Mouse (Mus musculus): ENCODE data around the gene Impg1. TPM values are rescaled to one million over a fixed set of nuclear protein-coding genes. Genes with fewer than 3 reads are reported as not detected.

Gene Impg1
- polyA plus RNA-seq, 2 experiments = not detected

- Histone ChIP-seq H3K4me3 (ENCODE audit: insufficient read depth in 1 of 2, low read depth in 2 of 2, low read length in 2 of 2) (no peak overlapping the region), H3K27ac (no peak overlapping the region), H3K9ac (replicated peaks) (no peak overlapping the region), H3K4me1 (replicated peaks; ENCODE audit: control insufficient read depth in 2 of 2, insufficient read depth in 2 of 2, low read length in 1 of 2) (no peaks in the 10 kb centered on the region), H3K9me3 (ENCODE audit: control insufficient read depth, low read length) (no peaks in the 10 kb centered on the region), H3K36me3 (replicated peaks; ENCODE audit: control insufficient read depth, insufficient read depth, low read depth) (no peaks in the 10 kb centered on the region), H3K4me2 (ENCODE audit: low read depth) (no peak overlapping the region), H3K27me3 (ENCODE audit: control insufficient read depth, insufficient read depth, low read length) (no peaks in the 10 kb centered on the region)
- DNase-seq (ENCODE audit: low read depth in 3 of 3, low spot score in 3 of 3) (no peak), ATAC-seq (ENCODE audit: insufficient read depth) (no peak)
- 23% methylated on average over 6 of the region's 6 CpGs for WGBS (ENCODE audit: insufficient replicate concordance)
- no peak for TF ChIP-seq EP300 (IDR thresholded peaks at IDR 0.05; ENCODE audit: low read depth)
- no peak for TF ChIP-seq CTCF (IDR thresholded peaks at IDR 0.05; ENCODE audit: low read depth)
Observed at GRCm38 (mm10) chr9:80318027-80318426, 147.3 kb downstream of the Impg1 start.

- ATAC-seq (ENCODE audit: insufficient read depth) = no peak
- H3K4me3 ChIP-seq (ENCODE audit: insufficient read depth in 1 of 2, low read depth in 2 of 2, low read length in 2 of 2) = no peak overlapping the region
Observed at GRCm38 (mm10) chr9:80315922-80316321, 149.4 kb downstream of the Impg1 start.

GRCm38 (mm10) chr9:80313610-80314009, 151.7 kb downstream of the Impg1 start:
- no peak overlapping the region for H3K9ac ChIP-seq (replicated peaks)
- no peaks in the 10 kb centered on the region for H3K4me1 ChIP-seq (replicated peaks; ENCODE audit: control insufficient read depth in 2 of 2, insufficient read depth in 2 of 2, low read length in 1 of 2)
- no peaks in the 10 kb centered on the region for H3K36me3 ChIP-seq (replicated peaks; ENCODE audit: control insufficient read depth, insufficient read depth, low read depth)
- H3K4me2 ChIP-seq (ENCODE audit: low read depth) = no peak overlapping the region
- H3K27me3 ChIP-seq (ENCODE audit: control insufficient read depth, insufficient read depth, low read length) = no peaks in the 10 kb centered on the region
- no peaks in the 10 kb centered on the region for H3K9me3 ChIP-seq (ENCODE audit: control insufficient read depth, low read length)
- ATAC-seq (ENCODE audit: insufficient read depth) = no peak
- WGBS (ENCODE audit: insufficient replicate concordance) = 56% methylated on average over 5 of the region's 5 CpGs
- no peak overlapping the region for H3K27ac ChIP-seq
- no peak overlapping the region for H3K4me3 ChIP-seq (ENCODE audit: insufficient read depth in 1 of 2, low read depth in 2 of 2, low read length in 2 of 2)
- TF ChIP-seq EP300 (IDR thresholded peaks at IDR 0.05; ENCODE audit: low read depth) (no peak), CTCF (IDR thresholded peaks at IDR 0.05; ENCODE audit: low read depth) (no peak)
- no peak for DNase-seq (ENCODE audit: low read depth in 3 of 3, low spot score in 3 of 3)

More at GRCm38 (mm10) chr9:80315922-80316321, 149.4 kb downstream of the Impg1 start:
- TF ChIP-seq CTCF (IDR thresholded peaks at IDR 0.05; ENCODE audit: low read depth) (no peak), EP300 (IDR thresholded peaks at IDR 0.05; ENCODE audit: low read depth) (no peak)
- Histone ChIP-seq H3K36me3 (replicated peaks; ENCODE audit: control insufficient read depth, insufficient read depth, low read depth) (no peaks in the 10 kb centered on the region), H3K27me3 (ENCODE audit: control insufficient read depth, insufficient read depth, low read length) (no peaks in the 10 kb centered on the region), H3K4me2 (ENCODE audit: low read depth) (no peak overlapping the region), H3K4me1 (replicated peaks; ENCODE audit: control insufficient read depth in 2 of 2, insufficient read depth in 2 of 2, low read length in 1 of 2) (no peaks in the 10 kb centered on the region), H3K27ac (no peak overlapping the region), H3K9ac (replicated peaks) (no peak overlapping the region), H3K9me3 (ENCODE audit: control insufficient read depth, low read length) (no peaks in the 10 kb centered on the region)
- no peak for DNase-seq (ENCODE audit: low read depth in 3 of 3, low spot score in 3 of 3)
- 70% methylated on average over 6 of the region's 6 CpGs for WGBS (ENCODE audit: insufficient replicate concordance)

GRCm38 (mm10) chr9:80307629-80308028, 157.7 kb downstream of the Impg1 start:
- Histone ChIP-seq H3K4me3 (ENCODE audit: insufficient read depth in 1 of 2, low read depth in 2 of 2, low read length in 2 of 2) (no peak overlapping the region), H3K36me3 (replicated peaks; ENCODE audit: control insufficient read depth, insufficient read depth, low read depth) (no peaks in the 10 kb centered on the region), H3K27me3 (ENCODE audit: control insufficient read depth, insufficient read depth, low read length) (no peaks in the 10 kb centered on the region), H3K9me3 (ENCODE audit: control insufficient read depth, low read length) (no peaks in the 10 kb centered on the region), H3K9ac (replicated peaks) (no peak overlapping the region), H3K4me2 (ENCODE audit: low read depth) (no peak overlapping the region), H3K4me1 (replicated peaks; ENCODE audit: control insufficient read depth in 2 of 2, insufficient read depth in 2 of 2, low read length in 1 of 2) (no peaks in the 10 kb centered on the region), H3K27ac (no peak overlapping the region)
- no peak for ATAC-seq (ENCODE audit: insufficient read depth)
- TF ChIP-seq EP300 (IDR thresholded peaks at IDR 0.05; ENCODE audit: low read depth) (no peak), CTCF (IDR thresholded peaks at IDR 0.05; ENCODE audit: low read depth) (no peak)
- DNase-seq (ENCODE audit: low read depth in 3 of 3, low spot score in 3 of 3) = no peak
- WGBS (ENCODE audit: insufficient replicate concordance) = 66% methylated on average over 13 of the region's 13 CpGs

GRCm38 (mm10) chr9:80306853-80307252, 158.4 kb downstream of the Impg1 start:
- DNase-seq (ENCODE audit: low read depth in 3 of 3, low spot score in 3 of 3) (no peak), ATAC-seq (ENCODE audit: insufficient read depth) (no peak)
- H3K9ac ChIP-seq (replicated peaks) = no peak overlapping the region
- WGBS (ENCODE audit: insufficient replicate concordance) = 74% methylated on average over 11 of the region's 11 CpGs
- no peaks in the 10 kb centered on the region for H3K4me1 ChIP-seq (replicated peaks; ENCODE audit: control insufficient read depth in 2 of 2, insufficient read depth in 2 of 2, low read length in 1 of 2)
- no peak overlapping the region for H3K4me3 ChIP-seq (ENCODE audit: insufficient read depth in 1 of 2, low read depth in 2 of 2, low read length in 2 of 2)
- TF ChIP-seq EP300 (IDR thresholded peaks at IDR 0.05; ENCODE audit: low read depth) (no peak), CTCF (IDR thresholded peaks at IDR 0.05; ENCODE audit: low read depth) (no peak)
- no peaks in the 10 kb centered on the region for H3K9me3 ChIP-seq (ENCODE audit: control insufficient read depth, low read length)
- no peaks in the 10 kb centered on the region for H3K27me3 ChIP-seq (ENCODE audit: control insufficient read depth, insufficient read depth, low read length)
- H3K27ac ChIP-seq = no peak overlapping the region
- no peak overlapping the region for H3K4me2 ChIP-seq (ENCODE audit: low read depth)
- no peaks in the 10 kb centered on the region for H3K36me3 ChIP-seq (replicated peaks; ENCODE audit: control insufficient read depth, insufficient read depth, low read depth)

Measured in liver, embryonic 14.5 days (tissue).